Mouse (Mus musculus) C2C12 (cell line): ENCODE data around the gene Ttc39b.

Source experiments
- CEBPB ChIP-seq: IDR thresholded peaks from one replicate; pipeline ENCODE4 v1.6.1; 2011; ENCODE audit warnings: low read depth, mild to moderate bottlenecking, control low read depth, moderate library complexity
- CTCF ChIP-seq: IDR thresholded peaks from one replicate; pipeline ENCODE4 v1.5.1; 2011; ENCODE audit not compliant: control insufficient read depth, insufficient read depth, insufficient read length
- MAX ChIP-seq: IDR thresholded peaks from one replicate; pipeline ENCODE4 v1.6.1; 2011; ENCODE audit warnings: mild to moderate bottlenecking, control low read depth
- MYOG ChIP-seq: IDR thresholded peaks from one replicate; pipeline ENCODE4 v1.6.1; 2011; ENCODE audit not compliant: control insufficient read depth, insufficient read length; ENCODE audit errors: extremely low read depth

DNA sequence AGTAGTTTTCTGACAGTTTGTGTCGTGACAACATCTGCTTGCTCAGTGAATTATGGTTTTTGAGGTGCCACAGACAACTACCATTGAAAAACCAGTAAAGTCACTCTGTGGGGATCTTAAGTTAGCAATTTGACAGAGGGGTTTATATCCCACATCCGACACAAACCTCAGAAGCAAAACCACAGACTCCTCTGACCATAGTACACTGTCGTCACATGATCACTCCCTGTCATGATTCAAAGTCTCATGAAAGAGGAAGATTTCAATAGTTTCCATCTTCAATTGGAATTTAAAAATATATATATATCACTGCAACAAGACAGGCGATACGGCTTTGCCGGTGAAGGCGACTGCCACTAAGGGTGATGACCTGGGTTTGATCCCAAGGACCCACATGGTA lies 89.9 kb downstream of the Ttc39b start:
- TF ChIP-seq CTCF = no peak
- no peak for TF ChIP-seq MAX
- TF ChIP-seq CEBPB = no peak
- no peak for TF ChIP-seq MYOG
